Mouse (Mus musculus): ENCODE data around the gene Mms19. TPM values are rescaled to one million over a fixed set of nuclear protein-coding genes. Genes with fewer than 3 reads are reported as not detected.

Mms19 gene
- polyA plus RNA-seq, 1 experiment from 2014 or later = 27.0 TPM

DNA sequence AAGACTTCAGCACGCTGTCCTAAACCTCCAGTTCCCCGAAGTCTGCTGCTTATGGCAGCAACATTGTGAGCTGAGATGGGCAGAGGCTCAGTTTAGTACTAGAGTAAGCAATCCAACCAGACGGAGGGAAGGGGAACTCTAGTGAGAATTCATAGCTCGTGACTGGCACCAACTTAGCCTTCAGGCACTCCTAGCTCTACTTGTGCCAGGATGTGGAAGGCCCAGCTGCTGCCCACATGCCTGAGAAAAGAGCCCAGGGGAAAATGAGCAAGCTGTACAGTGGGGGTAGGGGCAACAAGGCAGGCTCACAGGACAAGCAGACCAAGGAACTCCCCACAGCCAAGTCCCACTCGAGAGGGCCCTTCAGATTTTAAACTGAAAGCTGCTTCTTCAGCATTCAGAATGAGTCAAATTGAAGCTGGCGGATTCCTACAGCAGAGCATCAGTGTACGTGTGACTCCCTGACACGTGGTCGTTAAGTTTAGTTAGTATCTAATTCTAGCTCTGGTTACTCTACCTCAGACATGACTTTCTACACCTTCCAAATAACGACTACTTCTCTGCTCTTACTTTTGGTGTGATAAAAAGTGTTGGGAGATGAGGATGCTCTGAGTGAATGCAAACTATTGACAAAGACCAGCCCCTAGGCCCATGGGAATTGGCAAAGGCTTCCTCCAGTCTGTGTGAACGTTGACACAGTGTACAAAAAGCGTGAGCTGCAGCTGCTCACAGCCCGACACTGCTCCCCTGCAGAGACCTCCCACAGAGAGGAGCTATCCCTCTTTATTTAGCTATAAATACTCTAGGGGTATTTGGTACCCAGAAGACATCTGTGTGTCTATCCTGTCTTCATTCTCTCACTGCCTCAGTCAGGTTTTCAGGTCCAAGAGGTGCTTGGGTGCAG lies 6.8 kb downstream of the Mms19 start:
- WGBS = 50% methylated on average over 13 of the region's 13 CpGs
- H3K27ac ChIP-seq (ENCODE audit: low read length) = no peak overlapping the region

DNA sequence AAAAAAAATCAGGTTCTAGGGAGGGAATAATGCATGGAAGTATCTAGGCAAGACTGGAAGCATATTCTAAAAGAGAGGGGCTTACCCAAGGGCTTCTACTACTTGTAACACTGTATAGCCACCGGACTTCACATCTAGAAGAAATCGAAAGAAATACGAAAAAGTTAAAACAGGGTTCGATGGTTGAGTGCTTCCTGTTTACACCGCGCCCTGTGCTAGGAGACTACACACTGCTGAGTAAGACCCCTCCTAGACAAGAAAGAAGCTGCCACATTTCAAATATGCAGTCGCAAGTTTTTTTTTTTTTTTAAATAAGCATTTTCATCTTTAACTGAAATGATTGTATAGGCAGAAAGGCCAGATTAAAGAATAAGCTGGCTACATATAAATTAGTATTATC lies 11.3 kb downstream of the Mms19 start:
- peaks cover 3% of the 10 kb centered on the region for H3K4me1 ChIP-seq (ENCODE audit: control insufficient read depth, insufficient read depth, low read length)
- no peak overlapping the region for H3K4me2 ChIP-seq (ENCODE audit: low read length)
- WGBS = 95% methylated on average over 7 of the region's 7 CpGs
- peaks cover 13% of the 10 kb centered on the region for H3K36me3 ChIP-seq (ENCODE audit: control insufficient read depth, insufficient read depth, low read length)
- no peaks in the 10 kb centered on the region for H3K27me3 ChIP-seq (ENCODE audit: control insufficient read depth, insufficient read depth, low read depth, low read length)
- no peak for ATAC-seq
- H3K4me3 ChIP-seq (ENCODE audit: low read depth, low read length) = no peak overlapping the region
- H3K27ac ChIP-seq (ENCODE audit: low read length) = no peak overlapping the region
- no peaks in the 10 kb centered on the region for H3K9me3 ChIP-seq (replicated peaks; ENCODE audit: control insufficient read depth, low read length, poor library complexity, severe bottlenecking)
- H3K9ac ChIP-seq (ENCODE audit: low read depth, low read length) = no peak overlapping the region

More for the DNA sequence above, 6.8 kb downstream of the Mms19 start:
- peaks cover 5% of the 10 kb centered on the region for H3K4me1 ChIP-seq (ENCODE audit: control insufficient read depth, insufficient read depth, low read length)
- H3K9me3 ChIP-seq (replicated peaks; ENCODE audit: control insufficient read depth, low read length, poor library complexity, severe bottlenecking) = no peaks in the 10 kb centered on the region
- no peak overlapping the region for H3K4me2 ChIP-seq (ENCODE audit: low read length)
- no peak overlapping the region for H3K4me3 ChIP-seq (ENCODE audit: low read depth, low read length)
- H3K27me3 ChIP-seq (ENCODE audit: control insufficient read depth, insufficient read depth, low read depth, low read length) = no peaks in the 10 kb centered on the region
- peaks cover 2% of the 10 kb centered on the region; the same call in 1 of the 2 replicates for H3K36me3 ChIP-seq (ENCODE audit: control insufficient read depth, insufficient read depth, low read length)
- no peak overlapping the region for H3K9ac ChIP-seq (ENCODE audit: low read depth, low read length)
- ATAC-seq = peak; percentile 45; the same call in 1 of the 2 replicates

DNA sequence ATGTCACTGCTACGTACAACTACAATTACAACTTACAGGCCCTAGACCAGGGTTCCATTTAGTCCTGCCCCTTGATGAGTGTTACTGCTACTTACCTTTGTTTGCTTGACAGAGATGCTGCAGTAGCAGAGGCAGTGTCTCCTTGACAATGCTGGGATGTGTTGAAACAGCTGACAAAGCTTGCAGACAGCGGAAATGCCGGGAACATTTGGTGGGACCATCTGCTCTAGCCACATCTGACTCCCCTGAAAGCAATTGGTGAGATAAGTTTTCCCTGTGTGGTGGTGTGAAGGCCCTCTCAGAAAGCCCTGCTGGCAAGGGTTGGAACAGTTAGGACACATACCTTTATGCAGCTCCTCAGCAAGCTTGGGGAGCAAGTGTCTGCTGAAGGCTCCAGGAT lies 27.4 kb downstream of the Mms19 start:
- H3K9ac ChIP-seq (ENCODE audit: low read depth, low read length) = no peak overlapping the region
- no peak overlapping the region for H3K27ac ChIP-seq (ENCODE audit: low read length)
- peaks cover 50% of the 10 kb centered on the region for H3K36me3 ChIP-seq (ENCODE audit: control insufficient read depth, insufficient read depth, low read length)
- H3K4me2 ChIP-seq (ENCODE audit: low read length) = no peak overlapping the region
- H3K27me3 ChIP-seq (ENCODE audit: control insufficient read depth, insufficient read depth, low read depth, low read length) = no peaks in the 10 kb centered on the region
- H3K4me3 ChIP-seq (ENCODE audit: low read depth, low read length) = no peak overlapping the region
- H3K4me1 ChIP-seq (ENCODE audit: control insufficient read depth, insufficient read depth, low read length) = no peaks in the 10 kb centered on the region
- no peaks in the 10 kb centered on the region for H3K9me3 ChIP-seq (replicated peaks; ENCODE audit: control insufficient read depth, low read length, poor library complexity, severe bottlenecking)
- no peak for ATAC-seq
- WGBS = 89% methylated on average over 3 of the region's 3 CpGs

DNA sequence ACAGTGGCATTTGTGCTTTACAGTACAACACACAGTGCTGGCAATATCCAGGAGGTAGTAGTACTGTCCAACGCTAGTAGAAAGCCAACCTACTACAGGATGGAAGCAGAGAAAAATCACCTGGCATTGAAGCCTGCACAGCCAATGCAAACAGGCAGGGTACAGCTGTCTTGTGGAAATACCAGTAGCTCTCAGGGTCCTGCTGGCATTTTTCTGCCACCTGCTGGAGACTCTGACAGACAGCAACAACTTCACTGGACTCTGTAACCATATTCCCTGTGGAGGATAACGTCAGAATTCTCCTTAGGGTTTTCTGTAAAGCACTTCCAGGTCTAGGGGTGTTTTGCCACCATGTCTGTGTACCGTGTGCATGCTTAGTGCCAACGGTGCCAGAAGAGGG lies 28.7 kb downstream of the Mms19 start:
- no peak overlapping the region for H3K4me2 ChIP-seq (ENCODE audit: low read length)
- H3K9ac ChIP-seq (ENCODE audit: low read depth, low read length) = no peak overlapping the region
- H3K4me3 ChIP-seq (ENCODE audit: low read depth, low read length) = no peak overlapping the region
- no peaks in the 10 kb centered on the region for H3K4me1 ChIP-seq (ENCODE audit: control insufficient read depth, insufficient read depth, low read length)
- H3K27ac ChIP-seq (ENCODE audit: low read length) = no peak overlapping the region
- H3K36me3 ChIP-seq (ENCODE audit: control insufficient read depth, insufficient read depth, low read length) = peaks cover 55% of the 10 kb centered on the region
- ATAC-seq = no peak
- no peaks in the 10 kb centered on the region for H3K9me3 ChIP-seq (replicated peaks; ENCODE audit: control insufficient read depth, low read length, poor library complexity, severe bottlenecking)
- WGBS = 84% methylated on average over 4 of the region's 4 CpGs
- no peaks in the 10 kb centered on the region for H3K27me3 ChIP-seq (ENCODE audit: control insufficient read depth, insufficient read depth, low read depth, low read length)

DNA sequence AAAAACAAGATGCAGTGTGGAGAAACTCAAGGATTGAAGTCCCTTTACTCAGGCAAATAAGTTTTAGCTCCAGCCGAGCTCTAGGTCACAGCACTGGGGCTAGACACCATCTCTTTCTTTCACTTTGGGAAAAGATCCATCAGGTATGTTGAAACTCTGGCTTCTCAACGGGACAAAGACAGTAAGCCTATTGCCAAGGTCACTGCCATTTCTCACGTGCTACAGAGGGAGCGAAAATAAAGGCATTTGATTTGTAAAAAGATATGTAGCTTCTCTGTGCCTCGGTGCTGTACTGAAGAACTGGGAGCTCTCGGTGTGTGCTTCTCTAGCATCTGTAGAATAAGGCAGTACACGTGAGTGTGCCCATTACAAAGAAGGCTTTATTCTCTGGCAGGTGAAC lies 37.1 kb downstream of the Mms19 start:
- no peaks in the 10 kb centered on the region for H3K27me3 ChIP-seq (ENCODE audit: control insufficient read depth, insufficient read depth, low read depth, low read length)
- WGBS = 92% methylated on average over 7 of the region's 7 CpGs
- no peaks in the 10 kb centered on the region; the same call in 1 of the 2 replicates for H3K9me3 ChIP-seq (replicated peaks; ENCODE audit: control insufficient read depth, low read length, poor library complexity, severe bottlenecking)
- H3K4me2 ChIP-seq (ENCODE audit: low read length) = no peak overlapping the region
- H3K27ac ChIP-seq (ENCODE audit: low read length) = no peak overlapping the region
- no peaks in the 10 kb centered on the region for H3K4me1 ChIP-seq (ENCODE audit: control insufficient read depth, insufficient read depth, low read length)
- no peak overlapping the region for H3K9ac ChIP-seq (ENCODE audit: low read depth, low read length)
- H3K4me3 ChIP-seq (ENCODE audit: low read depth, low read length) = no peak overlapping the region
- H3K36me3 ChIP-seq (ENCODE audit: control insufficient read depth, insufficient read depth, low read length) = peaks cover 66% of the 10 kb centered on the region
- ATAC-seq = no peak

DNA sequence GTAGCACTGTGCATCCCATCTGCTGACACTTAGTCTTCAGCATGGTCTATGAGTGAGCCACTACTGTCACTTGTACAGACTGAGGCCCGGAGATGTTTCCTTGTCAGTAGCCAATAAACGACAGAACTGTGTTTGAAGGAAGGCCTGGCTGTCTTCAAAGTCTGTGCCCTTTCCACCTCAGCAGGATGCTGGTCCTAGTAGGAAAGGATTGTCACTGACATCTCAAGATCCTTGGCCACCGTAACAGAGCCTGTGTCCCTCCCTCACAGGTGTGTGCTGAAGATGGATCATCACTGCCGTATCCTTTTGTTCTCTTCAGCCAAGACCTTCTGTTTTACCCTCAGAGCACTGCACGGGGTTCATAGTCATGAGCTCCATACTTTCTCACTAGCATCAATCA lies 42.4 kb downstream of the Mms19 start:
- H3K9me3 ChIP-seq (replicated peaks; ENCODE audit: control insufficient read depth, low read length, poor library complexity, severe bottlenecking) = no peaks in the 10 kb centered on the region
- 95% methylated on average over 5 of the region's 5 CpGs for WGBS
- H3K27me3 ChIP-seq (ENCODE audit: control insufficient read depth, insufficient read depth, low read depth, low read length) = no peaks in the 10 kb centered on the region
- H3K9ac ChIP-seq (ENCODE audit: low read depth, low read length) = no peak overlapping the region
- no peak overlapping the region for H3K27ac ChIP-seq (ENCODE audit: low read length)
- H3K4me1 ChIP-seq (ENCODE audit: control insufficient read depth, insufficient read depth, low read length) = peaks cover 11% of the 10 kb centered on the region
- no peak overlapping the region for H3K4me2 ChIP-seq (ENCODE audit: low read length)
- peaks cover 30% of the 10 kb centered on the region for H3K36me3 ChIP-seq (ENCODE audit: control insufficient read depth, insufficient read depth, low read length)
- ATAC-seq = no peak
- H3K4me3 ChIP-seq (ENCODE audit: low read depth, low read length) = no peak overlapping the region

DNA sequence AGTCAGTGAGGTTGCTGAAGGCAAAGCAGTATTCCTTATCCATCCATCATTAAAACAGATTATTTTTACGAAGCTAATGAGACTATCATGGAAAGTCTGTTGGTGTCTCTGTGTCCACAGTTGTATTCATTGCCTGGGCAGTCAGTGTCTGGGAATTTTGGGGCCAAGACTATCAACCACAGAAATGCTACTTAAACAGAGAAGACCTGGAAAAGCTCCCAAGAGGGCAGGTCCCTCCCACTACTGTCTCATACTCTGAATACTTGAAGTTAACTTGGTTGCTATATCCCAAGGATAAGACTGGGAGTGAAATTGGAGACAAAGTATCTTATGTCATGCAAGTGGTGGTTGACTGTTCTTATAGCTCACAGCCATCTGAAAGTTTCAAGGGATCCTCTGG lies 45.0 kb downstream of the Mms19 start:
- Histone ChIP-seq H3K27ac (ENCODE audit: low read length) (no peak overlapping the region), H3K4me1 (ENCODE audit: control insufficient read depth, insufficient read depth, low read length) (peaks cover 20% of the 10 kb centered on the region), H3K9me3 (replicated peaks; ENCODE audit: control insufficient read depth, low read length, poor library complexity, severe bottlenecking) (no peaks in the 10 kb centered on the region), H3K27me3 (ENCODE audit: control insufficient read depth, insufficient read depth, low read depth, low read length) (no peaks in the 10 kb centered on the region), H3K9ac (ENCODE audit: low read depth, low read length) (no peak overlapping the region), H3K4me2 (ENCODE audit: low read length) (no peak overlapping the region), H3K36me3 (ENCODE audit: control insufficient read depth, insufficient read depth, low read length) (peaks cover 12% of the 10 kb centered on the region), H3K4me3 (ENCODE audit: low read depth, low read length) (no peak overlapping the region)
- 91% methylated on average over 1 of the region's 1 CpGs for WGBS
- no peak for ATAC-seq

DNA sequence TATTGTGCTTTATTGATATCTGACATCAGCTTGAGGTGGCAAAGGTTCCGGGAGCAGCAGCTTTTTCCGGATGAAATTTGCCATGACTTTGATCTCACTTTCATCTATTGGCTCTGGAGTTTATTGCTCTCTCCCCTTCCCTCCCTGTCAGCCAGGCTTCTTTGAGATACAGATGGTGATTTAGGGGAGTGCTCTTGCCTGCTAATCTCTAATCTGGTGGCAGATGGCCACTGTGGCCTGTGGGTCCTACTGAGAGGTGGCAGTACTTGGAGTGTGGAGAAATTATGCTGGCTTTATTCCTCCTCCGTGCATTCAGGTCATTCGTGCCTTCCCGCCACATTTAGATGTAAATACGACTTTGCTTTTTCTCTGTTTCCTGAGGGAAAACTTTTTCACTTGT lies 46.8 kb downstream of the Mms19 start:
- peaks cover 7% of the 10 kb centered on the region; the same call in 1 of the 2 replicates for H3K36me3 ChIP-seq (ENCODE audit: control insufficient read depth, insufficient read depth, low read length)
- no peaks in the 10 kb centered on the region for H3K27me3 ChIP-seq (ENCODE audit: control insufficient read depth, insufficient read depth, low read depth, low read length)
- peak overlapping the region; percentile 53 for H3K4me3 ChIP-seq (ENCODE audit: low read depth, low read length)
- H3K9ac ChIP-seq (ENCODE audit: low read depth, low read length) = peak overlapping the region; percentile 63
- no peaks in the 10 kb centered on the region for H3K9me3 ChIP-seq (replicated peaks; ENCODE audit: control insufficient read depth, low read length, poor library complexity, severe bottlenecking)
- peaks cover 20% of the 10 kb centered on the region for H3K4me1 ChIP-seq (ENCODE audit: control insufficient read depth, insufficient read depth, low read length)
- 22% methylated on average over 6 of the region's 6 CpGs for WGBS
- H3K27ac ChIP-seq (ENCODE audit: low read length) = no peak overlapping the region
- H3K4me2 ChIP-seq (ENCODE audit: low read length) = peak overlapping the region; percentile 60
- no peak for ATAC-seq

All from midbrain, embryonic 16.5 days (tissue).